Mouse (Mus musculus) erythroblast, embryonic 14.5 days (primary cell): Measurements from ENCODE around the gene Klf1.

Experiments used
- GATA1 ChIP-seq: IDR thresholded peaks from 2 replicates; pipeline ENCODE4 v1.6.1; 2012; ENCODE audit warnings: low read length, inconsistent platforms, mixed read lengths
- TAL1 ChIP-seq: IDR thresholded peaks from 3 replicates; pipeline ENCODE4 v1.6.1; 2012; ENCODE audit warnings: low read length, inconsistent platforms, mixed read lengths

GRCm38 (mm10) chr8:84873016-84873415 is 28.7 kb upstream of the Klf1 start:
- TF ChIP-seq TAL1 (no peak), GATA1 (no peak)
